In the genomic region with DNA sequence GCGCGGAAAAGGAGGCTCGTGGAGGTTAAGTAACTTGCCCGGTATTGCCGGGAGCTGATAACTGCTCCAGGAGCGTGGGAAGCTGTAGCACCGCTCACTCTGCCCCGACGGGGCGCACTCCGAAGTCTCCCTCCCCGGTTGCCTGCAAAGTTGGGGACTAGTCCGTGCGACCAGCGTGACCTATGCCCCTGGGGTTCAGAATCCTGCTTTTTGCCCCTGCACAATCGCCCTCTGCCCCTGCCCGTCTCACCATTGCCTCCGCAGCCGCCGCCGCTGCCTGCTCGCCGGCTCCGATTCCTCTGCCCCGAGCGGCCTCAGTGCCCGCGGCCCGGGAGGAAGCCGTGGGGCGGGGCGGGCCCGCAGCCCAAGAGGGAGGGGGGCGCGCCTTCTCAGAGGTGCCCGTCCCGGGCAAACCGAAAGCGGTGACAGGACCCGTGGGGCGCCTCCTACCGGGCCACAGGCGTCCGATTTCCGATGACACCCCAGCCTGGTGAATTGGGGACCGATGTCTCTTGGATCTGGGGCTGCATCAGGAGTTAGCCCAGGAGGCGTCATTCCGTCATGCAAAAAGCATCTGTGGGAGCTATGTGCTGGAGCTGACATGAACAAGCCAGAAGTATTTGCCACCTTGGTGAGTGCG, we compare ENCODE assay signal across 8 mouse cellular contexts. TPM values are rescaled to one million over a fixed set of nuclear protein-coding genes. Genes with fewer than 3 reads are reported as not detected.
A peak's percentile ranks its signal among the peaks of the same experiment; 100 is the strongest.
DNase-seq lines count a peak whose midpoint lies in the region; ATAC-seq and TF ChIP-seq lines count a peak whose summit lies in the region.

A gene (minus strand): TSS at position 338 of the 640 bp plus-strand sequence.

- 3% methylated on average over 42 of the region's 49 CpGs for WGBS in hindbrain, embryonic 15.5 days
- 3% methylated on average over 46 of the region's 49 CpGs for WGBS in midbrain, postnatal 0 days
- WGBS in stomach, embryonic 14.5 days = 4% methylated on average over 45 of the region's 49 CpGs

- H3K9ac ChIP-seq in hindbrain, embryonic 15.5 days = no peak within 1 kb of the TSS
- 0 out of 2 replicates have a peak within 1 kb of the TSS, but pooled peaks have one; percentile 24 for H3K9ac ChIP-seq in midbrain, postnatal 0 days (replicated peaks; ENCODE audit: low read length, poor library complexity, severe bottlenecking)
- H3K9ac ChIP-seq in stomach, embryonic 14.5 days (replicated peaks; ENCODE audit: low read depth, low read length) = peak within 1 kb of the TSS; percentile 36; the same call in 1 of the 2 replicates

- peak within 1 kb of the TSS; percentile 36 for H3K4me3 ChIP-seq in hindbrain, embryonic 15.5 days
- peak within 1 kb of the TSS; percentile 38 for H3K4me3 ChIP-seq in midbrain, postnatal 0 days (ENCODE audit: low read depth, low read length)
- H3K4me3 ChIP-seq in stomach, embryonic 14.5 days (ENCODE audit: low read depth, low read length) = peak within 1 kb of the TSS; percentile 52

- H3K27me3 ChIP-seq in hindbrain, embryonic 15.5 days = peaks cover 24% of the 10 kb centered on the region
- H3K27me3 ChIP-seq in midbrain, postnatal 0 days (ENCODE audit: insufficient read depth, low read length) = peaks cover 16% of the 10 kb centered on the region
- no peaks in the 10 kb centered on the region for H3K27me3 ChIP-seq in stomach, embryonic 14.5 days (ENCODE audit: control insufficient read depth, insufficient read depth, low read length)

- ATAC-seq in hindbrain, embryonic 15.5 days (ENCODE audit: low FRiP score, low read depth) = peak; percentile 51; the same call in 1 of the 2 replicates
- 0 out of 2 replicates have a peak, but pooled peaks have one; percentile 44 for ATAC-seq in midbrain, postnatal 0 days (ENCODE audit: low FRiP score)
- ATAC-seq in stomach, embryonic 14.5 days (ENCODE audit: insufficient number of reproducible peaks, insufficient read depth, low FRiP score, low read depth) = peak; percentile 79; the same call in 1 of the 2 replicates

- no peak; the same call in 1 of the 2 replicates for TF ChIP-seq CTCF in midbrain, postnatal 0 days (IDR thresholded peaks at IDR 0.05)

- peak within 1 kb of the TSS; percentile 57 for H3K4me2 ChIP-seq in hindbrain, embryonic 15.5 days
- peak within 1 kb of the TSS; percentile 52 for H3K4me2 ChIP-seq in midbrain, postnatal 0 days (ENCODE audit: low read depth, low read length, poor library complexity, severe bottlenecking)
- peak within 1 kb of the TSS; percentile 68 for H3K4me2 ChIP-seq in stomach, embryonic 14.5 days (replicated peaks; ENCODE audit: low read depth, low read length)

- H3K36me3 ChIP-seq in hindbrain, embryonic 15.5 days = no peaks in the 10 kb centered on the region
- H3K36me3 ChIP-seq in midbrain, postnatal 0 days (ENCODE audit: insufficient read depth, low read length) = no peaks in the 10 kb centered on the region
- H3K36me3 ChIP-seq in stomach, embryonic 14.5 days (ENCODE audit: control insufficient read depth, insufficient read depth, low read length) = peaks cover 5% of the 10 kb centered on the region; the same call in 1 of the 2 replicates

- DNase-seq in frontal cortex, adult 2 months (ENCODE audit: extremely low spot score in 1 of 2, low spot score in 1 of 2) = no peak
- DNase-seq in frontal cortex, postnatal 36 days (ENCODE audit: low spot score in 2 of 2) = no peak
- peak; percentile 83 for DNase-seq in c-Kit-positive CD71-positive TER-119-positive erythroid progenitor cells, embryonic 14.5 days (ENCODE audit: low spot score)
- DNase-seq in gastrocnemius, adult 8-10 months (ENCODE audit: low spot score in 2 of 2) = peak; percentile 74 to 83
- peak; percentile 92 for DNase-seq in liver
- DNase-seq in midbrain, postnatal 0 days (ENCODE audit: low spot score) = no peak

- peaks cover 6% of the 10 kb centered on the region; the same call in 1 of the 2 replicates for H3K4me1 ChIP-seq in hindbrain, embryonic 15.5 days (replicated peaks)
- peaks cover 5% of the 10 kb centered on the region; the same call in 1 of the 2 replicates for H3K4me1 ChIP-seq in midbrain, postnatal 0 days (ENCODE audit: insufficient read depth, low read length)
- no peaks in the 10 kb centered on the region for H3K4me1 ChIP-seq in stomach, embryonic 14.5 days (ENCODE audit: control insufficient read depth, insufficient read depth, low read length)

- no peak within 1 kb of the TSS; the same call in 1 of the 2 replicates for H3K27ac ChIP-seq in hindbrain, embryonic 15.5 days (replicated peaks)
- no peak within 1 kb of the TSS for H3K27ac ChIP-seq in midbrain, postnatal 0 days (ENCODE audit: low read depth, low read length)
- peak within 1 kb of the TSS; percentile 11; the same call in 1 of the 2 replicates for H3K27ac ChIP-seq in stomach, embryonic 14.5 days (ENCODE audit: low read length)

- no peaks in the 10 kb centered on the region for H3K9me3 ChIP-seq in hindbrain, embryonic 15.5 days
- no peaks in the 10 kb centered on the region for H3K9me3 ChIP-seq in midbrain, postnatal 0 days (ENCODE audit: low read length)
- H3K9me3 ChIP-seq in stomach, embryonic 14.5 days (ENCODE audit: control insufficient read depth, low read depth, low read length) = no peaks in the 10 kb centered on the region

RNA-seq across cellular contexts. Expression of the gene that starts here (rescaled TPM):
- polyA plus RNA-seq in frontal cortex, adult 2 months (2012; rRNA removed) = 8.7 and 13.3 TPM in 2 replicates
- 100 to 1,000 TPM; 103 to 116 (median 107) TPM for total RNA-seq in gastrocnemius, adult 8-10 months (2022)
- polyA plus RNA-seq in hindbrain, embryonic 15.5 days (2015; fragmentation: Nextera tagmentation; extraction: Ambion mirVana) = 16.2 and 17.8 TPM in 2 replicates
- 6.5 and 19.3 TPM in 2 replicates for total RNA-seq in midbrain, postnatal 0 days (2014; rRNA removed)
- polyA plus RNA-seq in midbrain, postnatal 0 days (2015; fragmentation: Nextera tagmentation; extraction: Ambion mirVana) = 14.4 and 14.5 TPM in 2 replicates
- polyA plus RNA-seq in stomach, embryonic 14.5 days (2014; fragmentation: Nextera tagmentation; extraction: Ambion mirVana) = 22.6 and 26.3 TPM in 2 replicates

Comparison
In these comparisons a context has a peak if more than half of its experiments do, and no peak if none do; other contexts are left out.
1. DNase-seq: peak in c-Kit-positive CD71-positive TER-119-positive erythroid progenitor cells, embryonic 14.5 days (single experiment), gastrocnemius, adult 8-10 months (2 of 2) and liver (single experiment); none in frontal cortex, adult 2 months (0 of 2), frontal cortex, postnatal 36 days (0 of 2) and midbrain, postnatal 0 days (single experiment).
2. Peak in every context shown above with its lines, with median percentiles within 50 percentile points of each other: ATAC-seq, H3K4me2 ChIP-seq and H3K4me3 ChIP-seq.